Mouse (Mus musculus): Measurements from ENCODE around the gene Vmn1r37. TPM values are rescaled to one million over a fixed set of nuclear protein-coding genes. Genes with fewer than 3 reads are reported as not detected.
"Not testable (repeated sequence)": the region's sequence is repeated elsewhere in the genome, so short reads cannot be mapped to it uniquely, and the experiment has no call there.

Gene Vmn1r37
- not detected in 2 replicates for polyA plus RNA-seq (2015; fragmentation: Nextera tagmentation; extraction: Ambion mirVana)

GRCm38 (mm10) chr6:66729082-66729481 is at the start of gene Vmn1r37:
TSS of gene Vmn1r37 (plus strand) at chr6:66729382.
- not testable (repeated sequence) for H3K27me3 ChIP-seq (ENCODE audit: insufficient read depth, low read length); ATAC-seq (replicated peaks; ENCODE audit: low FRiP score, low read depth); H3K36me3 ChIP-seq (ENCODE audit: insufficient read depth, low read length); H3K4me2 ChIP-seq (ENCODE audit: low read length); H3K9me3 ChIP-seq (replicated peaks; ENCODE audit: low read length); H3K27ac ChIP-seq; H3K9ac ChIP-seq (ENCODE audit: low read depth, low read length); H3K4me1 ChIP-seq (replicated peaks; ENCODE audit: insufficient read depth, low read length); H3K4me3 ChIP-seq (replicated peaks; ENCODE audit: low read depth, low read length); DNase-seq (ENCODE audit: low spot score)

GRCm38 (mm10) chr6:66685806-66686205 is 43.4 kb upstream of the Vmn1r37 start, which contains the start of gene Vmn1r35:
TSS of gene Vmn1r35 (minus strand) at chr6:66685906.
- no peak for TF ChIP-seq CTCF (IDR thresholded peaks at IDR 0.05; ENCODE audit: low read depth)
- H3K4me1 ChIP-seq (replicated peaks; ENCODE audit: insufficient read depth, low read length): no peaks in the 10 kb centered on the region
- no peak within 1 kb of the TSS for H3K4me2 ChIP-seq (ENCODE audit: low read length)
- ATAC-seq (replicated peaks; ENCODE audit: low FRiP score, low read depth): no peak
- no peaks in the 10 kb centered on the region for H3K36me3 ChIP-seq (ENCODE audit: insufficient read depth, low read length)
- H3K27ac ChIP-seq: no peak within 1 kb of the TSS
- no peak within 1 kb of the TSS for H3K4me3 ChIP-seq (replicated peaks; ENCODE audit: low read depth, low read length)
- H3K9ac ChIP-seq (ENCODE audit: low read depth, low read length): no peak within 1 kb of the TSS
- 81% methylated on average over 3 of the region's 3 CpGs for WGBS
- DNase-seq (ENCODE audit: low spot score): no peak
- no peaks in the 10 kb centered on the region for H3K9me3 ChIP-seq (replicated peaks; ENCODE audit: low read length)
- H3K27me3 ChIP-seq (ENCODE audit: insufficient read depth, low read length): no peaks in the 10 kb centered on the region

GRCm38 (mm10) chr6:66708901-66709300 is 20.3 kb upstream of the Vmn1r37 start:
- H3K4me3 ChIP-seq (replicated peaks; ENCODE audit: low read depth, low read length): no peak overlapping the region
- H3K9ac ChIP-seq (ENCODE audit: low read depth, low read length): no peak overlapping the region
- no peaks in the 10 kb centered on the region for H3K36me3 ChIP-seq (ENCODE audit: insufficient read depth, low read length)
- no peak for TF ChIP-seq CTCF (IDR thresholded peaks at IDR 0.05; ENCODE audit: low read depth)
- no peaks in the 10 kb centered on the region for H3K4me1 ChIP-seq (replicated peaks; ENCODE audit: insufficient read depth, low read length)
- no peaks in the 10 kb centered on the region for H3K27me3 ChIP-seq (ENCODE audit: insufficient read depth, low read length)
- ATAC-seq (replicated peaks; ENCODE audit: low FRiP score, low read depth) (no peak), DNase-seq (ENCODE audit: low spot score) (no peak)
- no peak overlapping the region for H3K27ac ChIP-seq
- H3K4me2 ChIP-seq (ENCODE audit: low read length): no peak overlapping the region
- no peaks in the 10 kb centered on the region for H3K9me3 ChIP-seq (replicated peaks; ENCODE audit: low read length)

GRCm38 (mm10) chr6:66713854-66714253 is 15.3 kb upstream of the Vmn1r37 start:
- ATAC-seq (replicated peaks; ENCODE audit: low FRiP score, low read depth): no peak
- H3K27me3 ChIP-seq (ENCODE audit: insufficient read depth, low read length): no peaks in the 10 kb centered on the region
- H3K9ac ChIP-seq (ENCODE audit: low read depth, low read length): no peak overlapping the region
- WGBS: 83% methylated on average over 3 of the region's 3 CpGs
- no peaks in the 10 kb centered on the region for H3K9me3 ChIP-seq (replicated peaks; ENCODE audit: low read length)
- no peak overlapping the region for H3K27ac ChIP-seq
- H3K4me1 ChIP-seq (replicated peaks; ENCODE audit: insufficient read depth, low read length): no peaks in the 10 kb centered on the region
- no peaks in the 10 kb centered on the region for H3K36me3 ChIP-seq (ENCODE audit: insufficient read depth, low read length)
- no peak overlapping the region for H3K4me3 ChIP-seq (replicated peaks; ENCODE audit: low read depth, low read length)
- H3K4me2 ChIP-seq (ENCODE audit: low read length): no peak overlapping the region
- no peak for DNase-seq (ENCODE audit: low spot score)
- no peak for TF ChIP-seq CTCF (IDR thresholded peaks at IDR 0.05; ENCODE audit: low read depth)

GRCm38 (mm10) chr6:66719068-66719467 is 10.1 kb upstream of the Vmn1r37 start, which contains the start of gene Vmn1r36:
TSS of gene Vmn1r36 (minus strand) at chr6:66719168.
- not testable (repeated sequence) for H3K27me3 ChIP-seq (ENCODE audit: insufficient read depth, low read length); H3K4me3 ChIP-seq (replicated peaks; ENCODE audit: low read depth, low read length); ATAC-seq (replicated peaks; ENCODE audit: low FRiP score, low read depth); H3K9ac ChIP-seq (ENCODE audit: low read depth, low read length); H3K4me1 ChIP-seq (replicated peaks; ENCODE audit: insufficient read depth, low read length); H3K36me3 ChIP-seq (ENCODE audit: insufficient read depth, low read length); H3K9me3 ChIP-seq (replicated peaks; ENCODE audit: low read length); H3K27ac ChIP-seq; H3K4me2 ChIP-seq (ENCODE audit: low read length); DNase-seq (ENCODE audit: low spot score)
- 72% methylated on average over 2 of the region's 2 CpGs for WGBS

DNA sequence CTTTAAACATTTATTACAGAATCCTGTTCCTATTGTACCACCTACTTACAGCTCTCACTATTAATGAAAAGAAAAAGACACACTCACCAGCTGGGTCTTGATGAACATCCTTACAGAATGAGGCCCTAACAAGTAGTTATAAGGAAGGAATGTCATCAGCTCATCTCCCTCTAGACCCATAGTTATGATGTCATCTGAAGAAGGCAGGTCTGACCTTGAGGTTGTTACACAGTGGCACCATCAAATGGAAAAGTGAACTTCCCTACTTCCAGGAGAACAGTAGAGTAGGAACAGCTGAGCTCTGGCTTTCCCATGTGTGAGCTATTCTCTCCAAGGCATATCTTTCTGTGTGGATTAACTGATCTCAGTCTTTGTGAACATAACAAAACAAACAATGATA is 53.3 kb downstream of the Vmn1r37 start, which contains the start of gene Vmn1r38:
Vmn1r38 (minus strand) TSS at position 101 of the 400 bp plus-strand sequence.
- not testable (repeated sequence) for DNase-seq (ENCODE audit: low spot score); H3K9ac ChIP-seq (ENCODE audit: low read depth, low read length); H3K36me3 ChIP-seq (ENCODE audit: insufficient read depth, low read length); H3K27ac ChIP-seq; H3K4me3 ChIP-seq (replicated peaks; ENCODE audit: low read depth, low read length); H3K27me3 ChIP-seq (ENCODE audit: insufficient read depth, low read length); H3K9me3 ChIP-seq (replicated peaks; ENCODE audit: low read length); H3K4me2 ChIP-seq (ENCODE audit: low read length); H3K4me1 ChIP-seq (replicated peaks; ENCODE audit: insufficient read depth, low read length); ATAC-seq (replicated peaks; ENCODE audit: low FRiP score, low read depth)

Other genes starting within 250 kb of the Vmn1r37 start
- gene Mad2l1, start 194.0 kb upstream of the Vmn1r37 start, polyA plus RNA-seq (2015; fragmentation: Nextera tagmentation; extraction: Ambion mirVana): 68.9 and 69.7 TPM in 2 replicates
- gene Vmn1r32, start 169.3 kb upstream of the Vmn1r37 start, polyA plus RNA-seq (2015; fragmentation: Nextera tagmentation; extraction: Ambion mirVana): not detected in 2 replicates
- not detected in 2 replicates for gene Vmn1r33, start 111.1 kb upstream of the Vmn1r37 start, polyA plus RNA-seq (2015; fragmentation: Nextera tagmentation; extraction: Ambion mirVana)
- not detected in 2 replicates for gene Vmn1r34, start 85.5 kb upstream of the Vmn1r37 start, polyA plus RNA-seq (2015; fragmentation: Nextera tagmentation; extraction: Ambion mirVana)
- not detected in 2 replicates for gene Vmn1r35, start 43.5 kb upstream of the Vmn1r37 start, polyA plus RNA-seq (2015; fragmentation: Nextera tagmentation; extraction: Ambion mirVana)
- gene Vmn1r36, start 10.2 kb upstream of the Vmn1r37 start, polyA plus RNA-seq (2015; fragmentation: Nextera tagmentation; extraction: Ambion mirVana): not detected in 2 replicates
- gene Vmn1r38, start 53.2 kb downstream of the Vmn1r37 start, polyA plus RNA-seq (2015; fragmentation: Nextera tagmentation; extraction: Ambion mirVana): not detected in 2 replicates
- not detected in 2 replicates for gene Vmn1r39, start 81.2 kb downstream of the Vmn1r37 start, polyA plus RNA-seq (2015; fragmentation: Nextera tagmentation; extraction: Ambion mirVana)
- 144 and 152 TPM in 2 replicates for gene Gng12, start 167.0 kb downstream of the Vmn1r37 start, polyA plus RNA-seq (2015; fragmentation: Nextera tagmentation; extraction: Ambion mirVana)